Mouse (Mus musculus) spleen, adult 2 months (tissue): ENCODE data around the gene Amz2. TPM values are rescaled to one million over a fixed set of nuclear protein-coding genes. Genes with fewer than 3 reads are reported as not detected.

Experiments used
- DNase-seq, 2 experiments: peaks; one replicate each; pipeline versions ENCODE4 v3.0.0 to v3.0.0-alpha.2; 2012 to 2021; ENCODE audit warnings: low spot score in 2 of 2, low read depth in 1 of 2
- H3K27ac ChIP-seq: fragments of 200-500 bp; 2 replicates; pipeline ENCODE4 v1.5.1; 2012; ENCODE audit warnings: low read length, inconsistent platforms; ENCODE audit not compliant: insufficient read depth
- H3K27me3 ChIP-seq: fragments of 200-500 bp; 2 replicates; pipeline ENCODE4 v1.6.1; 2012; ENCODE audit warnings: mild to moderate bottlenecking, moderate library complexity, low read length, inconsistent platforms; ENCODE audit not compliant: control insufficient read depth, insufficient read depth
- H3K36me3 ChIP-seq: fragments of 200-500 bp; 2 replicates; pipeline ENCODE4 v1.6.1; 2012; ENCODE audit warnings: mild to moderate bottlenecking, low read length, inconsistent platforms; ENCODE audit not compliant: control insufficient read depth, insufficient read depth
- H3K4me1 ChIP-seq: fragments of 200-500 bp; 2 replicates; pipeline ENCODE4 v1.6.1; 2011; ENCODE audit warnings: inconsistent platforms; ENCODE audit not compliant: control insufficient read depth, insufficient read depth, insufficient read length
- H3K4me3 ChIP-seq: fragments of 200-500 bp; 2 replicates; pipeline ENCODE4 v1.5.1; 2011; ENCODE audit warnings: mild to moderate bottlenecking, inconsistent platforms; ENCODE audit not compliant: insufficient read depth, insufficient read length; ENCODE audit errors: extremely low read depth
- CTCF ChIP-seq: fragments of 200-500 bp; IDR thresholded peaks from 2 replicates; pipeline ENCODE4 v1.5.1; 2011; ENCODE audit warnings: mild to moderate bottlenecking, inconsistent platforms; ENCODE audit not compliant: insufficient read depth, insufficient read length, insufficient replicate concordance; ENCODE audit errors: extremely low read depth
- POLR2A ChIP-seq: fragments of 200-500 bp; IDR thresholded peaks from 2 replicates; pipeline ENCODE4 v1.6.1; 2011; ENCODE audit warnings: low read depth, low read length, inconsistent platforms
- WGBS: fragments of 180-500 bp; shearing (Covaris S2); methylation state at CpG from one replicate; pipeline ENCODE4 v1.1.7; 2018; 5-methylcytosine and 5-hydroxymethylcytosine counted together
- polyA plus RNA-seq: library from polyadenylated mRNA; depleted of rRNA; stranded (reverse); fragments of >200 nt; gene quantifications from 2 replicates; pipeline ENCODE4 v1.2.3, GENCODE M21; 2012; rRNA removed

Gene Amz2
- 14.4 and 16.5 TPM in 2 replicates for polyA plus RNA-seq

DNA sequence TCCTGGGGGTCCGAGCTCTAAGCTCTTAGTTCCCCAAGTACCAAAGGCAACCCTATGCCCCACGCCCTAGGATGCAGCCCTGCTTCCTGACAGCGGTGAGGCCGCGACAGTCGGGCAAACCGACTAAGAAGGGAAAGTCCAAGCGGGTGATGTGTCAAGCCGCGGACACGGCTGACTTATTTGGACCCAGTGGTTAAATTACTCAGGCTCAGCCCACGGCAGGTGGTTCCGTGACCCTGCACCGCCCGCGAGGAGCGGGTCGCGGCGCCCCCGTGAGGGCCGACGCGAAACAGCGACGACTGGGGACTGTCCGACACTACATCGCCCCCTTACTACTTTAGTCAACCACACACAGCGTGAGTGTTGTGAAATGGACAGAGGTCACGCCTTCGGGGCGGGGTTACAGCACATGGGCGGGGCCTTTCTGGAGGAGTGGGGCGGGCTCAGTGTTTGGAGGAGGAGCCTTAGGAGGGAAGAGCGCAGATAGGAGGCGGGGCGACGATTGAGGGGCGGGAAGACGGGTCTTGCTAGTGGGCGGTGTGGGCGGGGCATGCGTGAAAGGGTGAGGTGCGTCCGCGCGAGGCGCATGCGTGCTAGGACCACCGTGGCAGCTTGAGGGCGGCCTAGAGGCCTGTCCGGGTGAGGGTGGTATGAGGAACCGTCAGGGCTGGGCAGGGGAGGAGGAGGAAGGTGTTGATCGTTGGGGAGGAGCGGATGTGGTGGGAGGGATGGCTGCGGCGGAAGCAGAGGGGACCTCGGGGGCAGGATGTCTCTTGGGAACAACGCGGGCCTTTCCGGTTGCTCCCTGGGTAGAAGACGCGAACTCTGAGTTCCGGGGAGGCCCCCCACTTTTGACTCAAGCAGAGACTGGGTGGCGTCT lies at the start of gene Amz2:
Gene Amz2 (plus strand): TSS at position 555 of the 880 bp plus-strand sequence.
- peak; percentile 98 to 99 for DNase-seq
- Histone ChIP-seq H3K4me3 (peak within 1 kb of the TSS; percentile 58), H3K27me3 (no peaks in the 10 kb centered on the region), H3K27ac (peak within 1 kb of the TSS; percentile 87), H3K36me3 (peaks cover 7% of the 10 kb centered on the region), H3K4me1 (peaks cover 14% of the 10 kb centered on the region; the same call in 1 of the 2 replicates)
- WGBS: under 1% methylated on average over 65 of the region's 65 CpGs
- TF ChIP-seq CTCF (peak; percentile 92), POLR2A (peak; percentile 26)

DNA sequence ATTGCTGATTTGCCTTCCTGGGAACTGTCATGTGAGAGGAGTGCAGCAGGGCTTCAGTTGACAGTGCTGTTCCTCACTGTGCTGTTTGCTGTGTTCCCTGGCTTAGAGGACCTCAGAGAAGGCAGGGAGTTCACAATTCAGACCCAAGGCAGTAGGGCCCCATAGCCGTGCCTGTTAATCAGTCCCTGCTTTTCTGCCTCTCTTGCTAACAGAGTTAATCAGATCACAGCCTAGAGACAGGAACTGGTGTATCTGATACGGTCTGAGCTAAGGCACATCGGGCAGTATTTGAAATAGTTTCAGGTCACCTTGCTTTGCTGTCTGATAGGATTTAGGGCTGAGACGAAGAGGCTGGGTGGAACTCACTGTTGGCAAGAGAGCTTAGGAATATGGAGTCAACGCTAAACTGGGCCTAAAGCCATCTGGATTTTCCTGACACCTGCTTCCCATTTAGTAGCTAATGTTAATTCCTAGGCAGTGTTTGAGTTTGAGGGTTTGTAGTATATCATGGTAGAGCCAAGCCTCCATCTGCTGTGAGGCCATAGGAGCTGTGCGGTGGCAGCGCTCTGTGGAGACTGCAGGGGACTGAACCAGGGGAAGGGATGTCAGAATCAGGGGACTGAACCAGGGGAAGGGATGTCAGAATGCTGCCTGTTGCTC lies 49.1 kb upstream of the Amz2 start:
- H3K36me3 ChIP-seq: peaks cover 1% of the 10 kb centered on the region; the same call in 1 of the 2 replicates
- H3K27ac ChIP-seq: no peak overlapping the region
- DNase-seq: no peak
- no peaks in the 10 kb centered on the region for H3K27me3 ChIP-seq
- no peak overlapping the region for H3K4me3 ChIP-seq
- 68% methylated on average over 7 of the region's 7 CpGs for WGBS
- peaks cover 29% of the 10 kb centered on the region for H3K4me1 ChIP-seq
- TF ChIP-seq POLR2A (no peak), CTCF (no peak)

DNA sequence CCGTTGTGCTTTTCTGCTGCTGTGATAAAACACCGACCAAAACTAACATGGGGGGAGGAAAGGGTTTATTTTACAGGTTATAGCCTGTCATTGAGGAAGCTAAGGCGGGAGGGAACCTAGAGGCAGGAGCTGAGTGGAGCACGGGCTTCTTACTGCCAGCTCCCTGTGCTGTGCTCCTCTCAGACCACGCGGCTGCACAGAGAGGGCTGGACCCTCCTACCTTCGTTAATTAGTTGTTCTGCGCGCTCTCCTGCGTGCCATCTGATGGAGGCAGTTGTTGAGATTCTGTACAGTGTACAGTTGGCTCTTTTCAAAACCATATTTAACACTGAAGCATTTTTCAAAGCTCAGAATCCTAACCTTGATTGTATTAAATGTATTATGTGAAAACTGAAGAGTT lies 48.3 kb upstream of the Amz2 start:
- H3K27me3 ChIP-seq: no peaks in the 10 kb centered on the region
- peaks cover 26% of the 10 kb centered on the region for H3K4me1 ChIP-seq
- no peak overlapping the region for H3K4me3 ChIP-seq
- H3K27ac ChIP-seq: no peak overlapping the region
- no peaks in the 10 kb centered on the region for H3K36me3 ChIP-seq
- no peak for TF ChIP-seq POLR2A
- TF ChIP-seq CTCF: no peak
- no peak for DNase-seq
- WGBS: 32% methylated on average over 10 of the region's 10 CpGs

DNA sequence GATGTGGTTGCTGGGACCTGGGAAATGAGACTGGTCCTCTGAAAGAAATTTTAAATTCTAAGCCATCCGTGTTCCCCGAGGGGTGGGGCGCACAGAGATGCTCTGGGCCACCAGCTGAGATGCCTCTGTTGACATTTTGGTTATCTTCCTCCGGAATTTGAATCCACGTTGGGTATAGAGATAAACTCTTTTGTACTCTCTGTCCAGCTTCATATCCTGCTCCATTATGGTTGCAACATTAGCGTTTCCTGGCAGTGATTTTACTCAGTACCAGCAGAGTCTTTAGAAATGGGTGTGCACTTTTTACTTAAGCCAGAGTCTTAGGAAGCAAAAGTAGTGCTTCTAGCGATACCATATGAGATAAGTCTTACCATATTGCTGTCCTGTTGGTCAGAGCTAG lies 47.7 kb upstream of the Amz2 start:
- WGBS: 67% methylated on average over 7 of the region's 7 CpGs
- H3K4me1 ChIP-seq: peaks cover 26% of the 10 kb centered on the region
- TF ChIP-seq POLR2A (no peak), CTCF (no peak)

DNA sequence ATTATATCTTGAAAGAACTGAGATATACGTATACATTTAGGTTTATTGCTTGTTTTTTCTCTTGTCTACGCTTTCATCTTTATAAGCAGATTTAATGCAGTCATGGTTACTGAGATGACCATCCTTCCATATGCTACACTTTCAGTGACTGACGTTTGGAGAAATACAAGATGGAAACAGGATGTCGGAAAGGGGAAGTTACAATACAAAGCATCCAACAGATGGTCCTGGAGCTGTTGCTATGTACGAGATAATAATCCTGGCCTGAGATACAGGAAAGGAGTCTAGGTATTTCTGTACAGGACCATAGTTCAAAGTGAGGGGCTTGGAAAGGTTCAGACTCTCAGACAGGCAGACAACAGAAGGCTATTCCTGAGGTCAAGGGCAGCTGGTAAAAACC lies 45.1 kb upstream of the Amz2 start:
- DNase-seq: peak in 1 of 2 experiments; percentile 41
- H3K36me3 ChIP-seq: 0 out of 2 replicates have a peak, but pooled peaks cover 1% of the 10 kb centered on the region
- no peak overlapping the region for H3K4me3 ChIP-seq
- WGBS: 38% methylated on average over 5 of the region's 5 CpGs
- TF ChIP-seq POLR2A: no peak
- TF ChIP-seq CTCF: no peak
- H3K27me3 ChIP-seq: no peaks in the 10 kb centered on the region
- H3K27ac ChIP-seq: no peak overlapping the region
- H3K4me1 ChIP-seq: peaks cover 21% of the 10 kb centered on the region

More for the DNA sequence above, 47.7 kb upstream of the Amz2 start:
- no peak overlapping the region for H3K4me3 ChIP-seq
- H3K36me3 ChIP-seq: no peaks in the 10 kb centered on the region
- H3K27ac ChIP-seq: no peak overlapping the region
- no peak for DNase-seq
- no peaks in the 10 kb centered on the region for H3K27me3 ChIP-seq

DNA sequence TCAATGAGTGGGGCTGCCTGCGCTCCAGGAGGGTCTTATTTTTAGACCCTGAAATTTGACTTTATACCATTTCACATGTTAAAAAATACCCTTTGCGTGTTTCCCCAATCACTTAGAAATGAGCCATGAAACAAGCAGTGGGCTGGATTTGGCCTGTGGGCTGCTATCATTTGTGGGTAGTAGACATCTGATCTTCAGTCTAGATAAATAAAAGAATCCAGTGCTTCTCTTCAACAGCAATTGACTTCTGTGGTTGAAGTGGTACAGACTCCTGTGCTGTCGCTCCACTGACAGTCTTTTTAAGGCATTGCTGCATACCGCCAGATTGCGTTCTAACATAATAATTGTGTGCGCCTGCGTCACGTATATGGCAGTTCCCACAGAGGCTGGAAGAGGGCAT lies 40.5 kb upstream of the Amz2 start:
- TF ChIP-seq CTCF (no peak), POLR2A (no peak)

DNA sequence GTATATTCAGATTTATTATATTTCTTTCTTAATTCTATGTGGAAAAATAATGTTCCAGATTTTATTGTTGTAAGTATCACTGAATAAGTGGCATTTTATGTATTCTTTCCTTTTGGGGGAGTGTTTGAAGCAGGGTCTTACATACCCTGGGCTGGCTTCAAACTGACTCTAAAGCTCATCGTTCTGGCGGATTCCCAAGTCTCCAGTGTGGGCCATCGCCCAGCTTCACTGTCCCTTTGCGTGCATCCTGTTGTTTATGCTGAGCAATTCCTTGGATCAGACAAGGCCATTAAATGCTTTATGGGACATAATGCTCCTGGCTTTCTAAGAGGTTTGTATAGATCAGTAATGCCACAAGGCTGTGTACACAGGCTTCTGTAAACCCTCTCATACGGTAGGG lies 36.7 kb upstream of the Amz2 start:
- Histone ChIP-seq H3K4me1 (no peaks in the 10 kb centered on the region; the same call in 1 of the 2 replicates), H3K4me3 (no peak overlapping the region), H3K27me3 (no peaks in the 10 kb centered on the region), H3K27ac (no peak overlapping the region), H3K36me3 (peaks cover 1% of the 10 kb centered on the region; the same call in 1 of the 2 replicates)
- no peak for DNase-seq
- no peak for TF ChIP-seq POLR2A
- no peak for TF ChIP-seq CTCF
- WGBS: 86% methylated on average over 5 of the region's 5 CpGs

More for the DNA sequence above, 40.5 kb upstream of the Amz2 start:
- Histone ChIP-seq H3K36me3 (0 out of 2 replicates have a peak, but pooled peaks cover 1% of the 10 kb centered on the region), H3K4me1 (peaks cover 3% of the 10 kb centered on the region; the same call in 1 of the 2 replicates), H3K27ac (no peak overlapping the region), H3K4me3 (no peak overlapping the region), H3K27me3 (no peaks in the 10 kb centered on the region)
- no peak for DNase-seq
- 85% methylated on average over 8 of the region's 8 CpGs for WGBS
